Mouse (Mus musculus) hindbrain, postnatal 0 days (tissue): ENCODE measurements around the gene Tbx21. TPM values are rescaled to one million over a fixed set of nuclear protein-coding genes. Genes with fewer than 3 reads are reported as not detected.
A peak's percentile ranks its signal among the peaks of the same experiment; 100 is the strongest.

Experiments
- ATAC-seq: fragments of 200-750 bp; cut with Nextera tagmentation; 2 replicates; pipeline ENCODE4 v1.8.0; 2017; ENCODE audit warnings: mild to moderate bottlenecking, moderate TSS enrichment, moderate library complexity
- DNase-seq: peaks from one replicate; pipeline ENCODE4 v3.0.0-alpha.2; 2015; ENCODE audit warnings: low spot score
- H3K27ac ChIP-seq: fragments of 300-500 bp; sonication (generic); 2 replicates; pipeline ENCODE4 v1.5.1; 2014; ENCODE audit warnings: mild to moderate bottlenecking
- H3K27me3 ChIP-seq: fragments of 300-500 bp; sonication (generic); 2 replicates; pipeline ENCODE4 v1.6.1; 2014; ENCODE audit warnings: low read length, mixed read lengths; ENCODE audit not compliant: insufficient read depth
- H3K36me3 ChIP-seq: fragments of 300-500 bp; sonication (generic); 2 replicates; pipeline ENCODE4 v1.6.1; 2014; ENCODE audit warnings: low read length, mixed read lengths; ENCODE audit not compliant: insufficient read depth
- H3K4me1 ChIP-seq: fragments of 300-500 bp; sonication (generic); 2 replicates; pipeline ENCODE4 v1.6.1; 2014; ENCODE audit warnings: antibody characterized with exemption, low read length, mixed read lengths; ENCODE audit not compliant: insufficient read depth
- H3K4me2 ChIP-seq: fragments of 300-500 bp; sonication (generic); 2 replicates; pipeline ENCODE4 v1.6.1; 2014; ENCODE audit warnings: low read depth, mild to moderate bottlenecking, low read length, moderate library complexity, mixed read lengths
- H3K4me3 ChIP-seq: fragments of 300-500 bp; sonication (generic); 2 replicates; pipeline ENCODE4 v1.5.1; 2014; ENCODE audit warnings: low read length
- H3K9ac ChIP-seq: fragments of 300-500 bp; sonication (generic); replicated peaks from 2 replicates; pipeline ENCODE4 v1.6.1; 2014; ENCODE audit warnings: mild to moderate bottlenecking, low read length, moderate library complexity, mixed read lengths
- H3K9me3 ChIP-seq: fragments of 300-500 bp; sonication (generic); 2 replicates; pipeline ENCODE4 v1.6.1; 2016; ENCODE audit warnings: low read length, mixed read lengths
- CTCF ChIP-seq: IDR thresholded peaks from 2 replicates; pipeline ENCODE4 v1.5.1; 2016; ENCODE audit warnings: antibody characterized with exemption, control low read depth, low read depth
- WGBS: fragments of 180-500 bp; shearing (Covaris S2); extraction: QIAGEN DNeasy Blood & Tissue Kit; methylation state at CpG from one replicate; pipeline ENCODE4 v1.1.7; 2014; 5-methylcytosine and 5-hydroxymethylcytosine counted together
- polyA plus RNA-seq: library from polyadenylated mRNA; unstranded; fragments of >200 nt; fragmentation: Nextera tagmentation; extraction: Ambion mirVana; gene quantifications from 2 replicates; pipeline ENCODE4 v1.2.1, GENCODE M21; 2015
- total RNA-seq: library from RNA; depleted of rRNA; stranded (reverse); fragments of >200 nt; gene quantifications from 2 replicates; pipeline ENCODE4 v1.2.3, GENCODE M21; 2014

Tbx21 gene
- total and polyA plus RNA-seq, 2 experiments from 2014 or later, result 0.16 to 0.89 TPM

DNA sequence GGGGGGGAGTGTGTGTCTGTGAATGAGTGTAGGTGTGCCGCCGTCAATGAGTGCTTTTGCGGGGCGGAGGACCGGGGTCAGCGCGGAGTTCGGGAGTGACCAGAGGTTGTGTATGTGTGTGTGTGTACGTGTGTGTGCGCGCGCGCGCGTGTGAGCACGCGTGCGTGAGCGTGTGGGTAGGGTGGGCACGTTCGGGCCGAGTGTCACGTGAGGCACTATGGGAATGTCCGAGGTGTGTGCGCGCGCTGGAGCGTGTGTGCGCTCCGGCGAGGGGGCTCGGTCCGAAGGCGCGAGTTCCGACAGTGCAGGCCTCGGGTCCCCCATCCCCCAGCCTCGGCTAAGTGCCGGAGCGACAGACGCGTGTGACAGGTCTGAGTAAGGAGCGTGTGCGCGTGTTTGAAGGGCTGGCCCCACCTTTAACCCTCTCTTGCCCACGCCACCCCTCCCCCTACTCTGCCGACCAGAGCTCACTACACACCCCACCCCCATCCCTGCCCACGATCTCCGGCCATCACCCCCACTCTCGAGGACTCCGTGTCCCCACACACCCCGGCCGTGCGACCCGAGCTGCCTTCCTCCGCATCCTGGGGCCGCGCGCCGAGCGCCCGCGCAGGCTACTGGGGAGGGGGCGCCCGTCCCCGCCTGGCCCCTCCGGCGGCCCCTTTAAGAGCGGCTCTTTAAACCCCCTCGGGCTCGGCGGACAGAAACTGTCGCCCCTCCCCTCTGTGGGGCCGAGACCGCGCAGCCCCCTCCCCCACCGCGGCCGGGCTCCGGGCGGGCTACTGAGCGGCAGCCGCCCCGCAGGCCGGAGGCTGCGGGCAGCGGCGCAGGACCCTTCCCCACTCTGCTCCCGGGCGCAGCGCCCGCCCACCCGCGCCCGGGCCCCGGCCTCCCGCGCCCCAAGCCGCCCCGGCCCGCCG lies 35.5 kb upstream of the Tbx21 start:
- H3K4me3 ChIP-seq, result peak overlapping the region; percentile 73
- peak overlapping the region; percentile 93 for H3K27ac ChIP-seq
- ATAC-seq, result peak; percentile 85
- peak; percentile 90 for DNase-seq
- no peaks in the 10 kb centered on the region for H3K9me3 ChIP-seq
- peak overlapping the region; percentile 84 for H3K9ac ChIP-seq
- H3K27me3 ChIP-seq, result no peaks in the 10 kb centered on the region
- 0 out of 2 replicates have a peak, but pooled peaks cover 16% of the 10 kb centered on the region for H3K36me3 ChIP-seq
- WGBS, result under 1% methylated on average over 72 of the region's 102 CpGs
- TF ChIP-seq CTCF, result no peak
- H3K4me2 ChIP-seq, result peak overlapping the region; percentile 76
- H3K4me1 ChIP-seq, result peaks cover 21% of the 10 kb centered on the region

- no peak for TF ChIP-seq CTCF
- H3K36me3 ChIP-seq, result peaks cover 23% of the 10 kb centered on the region; the same call in 1 of the 2 replicates
- peak; percentile 72 for DNase-seq
- H3K27me3 ChIP-seq, result no peaks in the 10 kb centered on the region
- WGBS, result 2% methylated on average over 14 of the region's 14 CpGs
- peaks cover 21% of the 10 kb centered on the region for H3K4me1 ChIP-seq
- peak overlapping the region; percentile 84 for H3K9ac ChIP-seq
- peak overlapping the region; percentile 76 for H3K4me2 ChIP-seq
- H3K9me3 ChIP-seq, result no peaks in the 10 kb centered on the region
- H3K27ac ChIP-seq, result peak overlapping the region; percentile 93
- peak overlapping the region; percentile 73 for H3K4me3 ChIP-seq
- ATAC-seq, result peak; percentile 16; the same call in 1 of the 2 replicates
Measured at GRCm38 (mm10) chr11:97149995-97150410, 34.9 kb upstream of the Tbx21 start.

DNA sequence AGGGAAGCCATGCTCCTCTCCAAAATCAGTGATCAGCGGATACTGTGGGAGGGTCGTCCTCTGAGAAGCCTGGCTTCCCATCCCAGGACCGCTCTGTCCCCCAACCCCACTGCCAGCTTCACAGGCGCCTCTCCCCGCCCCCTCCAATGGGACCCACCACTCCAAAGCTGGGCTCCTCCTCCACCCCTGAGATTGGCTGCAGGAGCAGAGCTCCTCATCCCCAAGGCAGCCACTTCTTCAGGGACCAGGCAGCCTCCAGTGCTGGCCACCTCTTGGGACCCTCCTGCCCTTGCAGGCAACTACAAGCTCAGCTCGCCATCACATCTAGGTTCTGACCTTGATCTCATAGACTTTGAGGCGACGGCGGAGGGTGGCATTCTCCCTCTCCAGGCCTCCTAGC lies 33.9 kb upstream of the Tbx21 start:
- no peak for TF ChIP-seq CTCF
- H3K4me3 ChIP-seq, result no peak overlapping the region
- DNase-seq (no peak), ATAC-seq (no peak)
- WGBS, result 35% methylated on average over 9 of the region's 9 CpGs
- peaks cover 31% of the 10 kb centered on the region; the same call in 1 of the 2 replicates for H3K36me3 ChIP-seq
- H3K27ac ChIP-seq, result peak overlapping the region; percentile 93; the same call in 1 of the 2 replicates
- H3K9ac ChIP-seq, result 0 out of 2 replicates have a peak overlapping the region, but pooled peaks have one; percentile 84
- no peaks in the 10 kb centered on the region for H3K9me3 ChIP-seq
- no peaks in the 10 kb centered on the region for H3K27me3 ChIP-seq
- peaks cover 21% of the 10 kb centered on the region for H3K4me1 ChIP-seq
- peak overlapping the region; percentile 76 for H3K4me2 ChIP-seq

DNA sequence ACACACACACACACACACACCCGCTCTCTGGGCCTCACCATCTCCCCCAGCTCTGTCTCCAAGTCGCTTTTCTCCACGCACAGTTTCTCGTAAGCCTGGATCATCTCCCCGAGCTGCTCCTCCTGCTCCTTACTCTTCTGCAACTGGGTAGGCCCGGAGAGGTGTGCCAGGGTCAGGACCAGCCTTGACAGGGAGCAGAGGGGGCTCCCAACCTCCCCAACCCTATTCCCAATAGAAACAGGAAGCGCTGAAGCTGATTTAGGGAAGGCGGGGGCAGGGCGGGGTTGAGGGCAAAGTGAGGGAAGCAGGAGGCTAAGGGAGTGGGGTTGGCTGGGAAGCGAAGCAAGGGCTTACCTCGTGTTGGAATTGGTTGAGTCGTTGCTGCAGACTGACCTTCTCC lies 33.5 kb upstream of the Tbx21 start:
- ATAC-seq (no peak), DNase-seq (no peak)
- peaks cover 21% of the 10 kb centered on the region for H3K4me1 ChIP-seq
- H3K9ac ChIP-seq, result 0 out of 2 replicates have a peak overlapping the region, but pooled peaks have one; percentile 84
- no peak overlapping the region for H3K4me3 ChIP-seq
- peak overlapping the region; percentile 76 for H3K4me2 ChIP-seq
- WGBS, result 46% methylated on average over 12 of the region's 12 CpGs
- no peaks in the 10 kb centered on the region for H3K9me3 ChIP-seq
- H3K36me3 ChIP-seq, result peaks cover 35% of the 10 kb centered on the region; the same call in 1 of the 2 replicates
- H3K27ac ChIP-seq, result no peak overlapping the region
- no peak for TF ChIP-seq CTCF
- no peaks in the 10 kb centered on the region for H3K27me3 ChIP-seq

GRCm38 (mm10) chr11:97147333-97147732 lies 32.2 kb upstream of the Tbx21 start:
- Histone ChIP-seq H3K36me3 (peaks cover 41% of the 10 kb centered on the region; the same call in 1 of the 2 replicates), H3K4me2 (no peak overlapping the region), H3K27ac (no peak overlapping the region), H3K27me3 (no peaks in the 10 kb centered on the region), H3K9ac (no peak overlapping the region), H3K4me1 (peaks cover 14% of the 10 kb centered on the region), H3K9me3 (no peaks in the 10 kb centered on the region), H3K4me3 (no peak overlapping the region)
- DNase-seq (no peak), ATAC-seq (no peak)
- TF ChIP-seq CTCF, result no peak
- 76% methylated on average over 8 of the region's 8 CpGs for WGBS

GRCm38 (mm10) chr11:97146724-97147123 lies 31.6 kb upstream of the Tbx21 start:
- Histone ChIP-seq H3K9me3 (no peaks in the 10 kb centered on the region), H3K36me3 (peaks cover 41% of the 10 kb centered on the region; the same call in 1 of the 2 replicates), H3K4me1 (peaks cover 9% of the 10 kb centered on the region; the same call in 1 of the 2 replicates), H3K27me3 (no peaks in the 10 kb centered on the region), H3K4me2 (no peak overlapping the region), H3K27ac (no peak overlapping the region), H3K9ac (no peak overlapping the region), H3K4me3 (no peak overlapping the region)
- DNase-seq (peak; percentile 77), ATAC-seq (no peak)
- 9% methylated on average over 8 of the region's 8 CpGs for WGBS
- TF ChIP-seq CTCF, result peak; percentile 90

- Histone ChIP-seq H3K4me2 (no peak overlapping the region), H3K9ac (no peak overlapping the region), H3K36me3 (peaks cover 41% of the 10 kb centered on the region; the same call in 1 of the 2 replicates), H3K4me1 (peaks cover 9% of the 10 kb centered on the region; the same call in 1 of the 2 replicates), H3K9me3 (no peaks in the 10 kb centered on the region), H3K27me3 (no peaks in the 10 kb centered on the region), H3K27ac (no peak overlapping the region), H3K4me3 (no peak overlapping the region)
- 82% methylated on average over 9 of the region's 9 CpGs for WGBS
- no peak for DNase-seq
- TF ChIP-seq CTCF, result no peak
- no peak for ATAC-seq
Measured at GRCm38 (mm10) chr11:97145951-97146350, 30.8 kb upstream of the Tbx21 start.
